Mouse (Mus musculus): Measurements from ENCODE around the gene Cstf1. TPM values are rescaled to one million over a fixed set of nuclear protein-coding genes. Genes with fewer than 3 reads are reported as not detected.

Cstf1 gene
- total and polyA plus RNA-seq, 2 experiments, result 10.9 to 30.8 TPM

GRCm38 (mm10) chr2:172346034-172346929 lies 24.2 kb upstream of the Cstf1 start:
- H3K4me1 ChIP-seq (ENCODE audit: control insufficient read depth, insufficient read depth, low read length), result peaks cover 43% of the 10 kb centered on the region
- H3K9ac ChIP-seq (ENCODE audit: low read depth, low read length), result peak overlapping the region; percentile 95
- H3K79me2 ChIP-seq (ENCODE audit: control insufficient read depth, insufficient read depth, low read length), result peaks cover 4% of the 10 kb centered on the region; the same call in 1 of the 2 replicates
- DNase-seq (ENCODE audit: extremely low read depth, low read depth, low spot score), result peak; percentile 74
- H3K27ac ChIP-seq (replicated peaks; ENCODE audit: insufficient read depth, low read depth, low read length), result peak overlapping the region; percentile 87
- peak overlapping the region; percentile 88 for H3K4me3 ChIP-seq (ENCODE audit: insufficient read depth, low read depth, low read length)
- WGBS, result 7% methylated on average over 31 of the region's 31 CpGs
- H3K27me3 ChIP-seq (ENCODE audit: control insufficient read depth, insufficient read depth, low read length), result no peaks in the 10 kb centered on the region
- TF ChIP-seq CTCF (IDR thresholded peaks at IDR 0.05; ENCODE audit: low read depth, low read length), result no peak
- TF ChIP-seq POLR2A (IDR thresholded peaks at IDR 0.05; ENCODE audit: extremely low read depth, insufficient read depth, low read length), result no peak
- no peaks in the 10 kb centered on the region for H3K36me3 ChIP-seq (ENCODE audit: control insufficient read depth, insufficient read depth, low read length)

- peaks cover 4% of the 10 kb centered on the region; the same call in 1 of the 2 replicates for H3K79me2 ChIP-seq (ENCODE audit: control insufficient read depth, insufficient read depth, low read length)
- H3K27me3 ChIP-seq (ENCODE audit: control insufficient read depth, insufficient read depth, low read length), result no peaks in the 10 kb centered on the region
- H3K9ac ChIP-seq (ENCODE audit: low read depth, low read length), result no peak overlapping the region
- 25% methylated on average over 8 of the region's 8 CpGs for WGBS
- peaks cover under 1% of the 10 kb centered on the region; the same call in 1 of the 2 replicates for H3K36me3 ChIP-seq (ENCODE audit: control insufficient read depth, insufficient read depth, low read length)
- peak overlapping the region; percentile 14; the same call in 1 of the 2 replicates for H3K27ac ChIP-seq (replicated peaks; ENCODE audit: insufficient read depth, low read depth, low read length)
- peak; percentile 37 for DNase-seq (ENCODE audit: extremely low read depth, low read depth, low spot score)
- TF ChIP-seq CTCF (IDR thresholded peaks at IDR 0.05; ENCODE audit: low read depth, low read length), result no peak
- no peak for TF ChIP-seq POLR2A (IDR thresholded peaks at IDR 0.05; ENCODE audit: extremely low read depth, insufficient read depth, low read length)
- peak overlapping the region; percentile 88; the same call in 1 of the 2 replicates for H3K4me3 ChIP-seq (ENCODE audit: insufficient read depth, low read depth, low read length)
- peaks cover 43% of the 10 kb centered on the region for H3K4me1 ChIP-seq (ENCODE audit: control insufficient read depth, insufficient read depth, low read length)
Measured at GRCm38 (mm10) chr2:172346933-172347611, 23.4 kb upstream of the Cstf1 start.

DNA sequence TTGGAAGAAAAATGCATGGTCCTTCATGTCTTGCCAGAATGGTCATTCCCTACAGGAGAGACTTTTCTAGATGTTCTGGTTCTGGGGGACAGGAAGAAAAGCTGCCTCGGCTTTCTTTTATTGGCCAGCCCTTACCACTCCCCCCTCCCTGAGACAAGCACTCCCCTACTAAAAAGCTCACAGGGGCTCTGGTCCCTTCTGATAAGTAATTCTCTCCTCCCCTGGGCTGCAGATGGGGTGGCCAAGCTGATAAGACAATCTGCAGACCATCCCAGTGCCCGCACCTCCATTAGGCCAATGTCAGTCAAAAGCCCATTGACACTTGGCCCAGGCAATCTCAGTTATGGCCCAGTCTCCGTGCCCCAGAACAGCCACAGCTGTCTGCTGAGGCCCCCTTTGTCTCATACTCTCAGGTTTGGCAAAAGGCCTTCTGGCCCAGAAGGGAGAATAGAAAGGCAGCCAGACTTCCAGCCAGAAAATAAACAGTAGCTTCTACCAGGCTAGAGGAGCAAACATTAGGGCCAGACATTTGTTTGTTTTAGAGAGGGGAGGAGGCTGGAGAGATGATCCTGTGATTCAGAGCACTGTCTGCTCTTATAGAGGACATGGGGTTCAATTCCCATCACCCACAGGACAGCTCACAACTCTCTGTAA lies 22.1 kb upstream of the Cstf1 start:
- no peak overlapping the region for H3K9ac ChIP-seq (ENCODE audit: low read depth, low read length)
- H3K27ac ChIP-seq (replicated peaks; ENCODE audit: insufficient read depth, low read depth, low read length), result peak overlapping the region; percentile 9; the same call in 1 of the 2 replicates
- H3K36me3 ChIP-seq (ENCODE audit: control insufficient read depth, insufficient read depth, low read length), result peaks cover 11% of the 10 kb centered on the region; the same call in 1 of the 2 replicates

DNA sequence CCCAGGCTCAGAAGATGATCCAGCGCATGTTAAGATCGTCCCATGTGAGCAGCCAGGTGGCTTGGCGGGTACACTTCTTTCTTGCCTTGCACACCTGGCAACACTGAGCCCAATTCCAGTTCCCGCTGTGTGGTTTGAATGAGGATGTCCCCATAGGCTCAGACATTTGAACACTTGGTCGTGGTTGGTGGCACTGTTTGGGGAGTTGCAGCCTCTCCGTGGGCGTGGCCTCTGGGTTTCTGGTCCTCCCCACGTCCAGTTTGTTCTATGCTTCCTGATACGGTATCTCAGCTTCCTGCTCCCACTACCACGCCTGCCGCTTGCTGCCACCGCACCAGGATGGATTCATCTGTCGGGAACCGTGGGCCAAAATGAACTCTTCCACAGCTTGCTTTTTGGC lies 20.7 kb upstream of the Cstf1 start:
- TF ChIP-seq CTCF (IDR thresholded peaks at IDR 0.05; ENCODE audit: low read depth, low read length), result no peak
- TF ChIP-seq POLR2A (IDR thresholded peaks at IDR 0.05; ENCODE audit: extremely low read depth, insufficient read depth, low read length), result no peak
- peak; percentile 83 for DNase-seq (ENCODE audit: extremely low read depth, low read depth, low spot score)
- Histone ChIP-seq H3K36me3 (ENCODE audit: control insufficient read depth, insufficient read depth, low read length) (peaks cover 11% of the 10 kb centered on the region; the same call in 1 of the 2 replicates), H3K79me2 (ENCODE audit: control insufficient read depth, insufficient read depth, low read length) (peaks cover 4% of the 10 kb centered on the region; the same call in 1 of the 2 replicates), H3K9ac (ENCODE audit: low read depth, low read length) (no peak overlapping the region), H3K27ac (replicated peaks; ENCODE audit: insufficient read depth, low read depth, low read length) (peak overlapping the region; percentile 84), H3K4me3 (ENCODE audit: insufficient read depth, low read depth, low read length) (no peak overlapping the region), H3K4me1 (ENCODE audit: control insufficient read depth, insufficient read depth, low read length) (peaks cover 41% of the 10 kb centered on the region), H3K27me3 (ENCODE audit: control insufficient read depth, insufficient read depth, low read length) (no peaks in the 10 kb centered on the region)
- WGBS, result 19% methylated on average over 14 of the region's 14 CpGs

More for the DNA sequence above, 22.1 kb upstream of the Cstf1 start:
- TF ChIP-seq CTCF (IDR thresholded peaks at IDR 0.05; ENCODE audit: low read depth, low read length) (no peak), POLR2A (IDR thresholded peaks at IDR 0.05; ENCODE audit: extremely low read depth, insufficient read depth, low read length) (no peak)
- peaks cover 4% of the 10 kb centered on the region; the same call in 1 of the 2 replicates for H3K79me2 ChIP-seq (ENCODE audit: control insufficient read depth, insufficient read depth, low read length)
- 10% methylated on average over 3 of the region's 3 CpGs for WGBS
- no peak overlapping the region for H3K4me3 ChIP-seq (ENCODE audit: insufficient read depth, low read depth, low read length)
- H3K4me1 ChIP-seq (ENCODE audit: control insufficient read depth, insufficient read depth, low read length), result peaks cover 43% of the 10 kb centered on the region
- peak; percentile 92 for DNase-seq (ENCODE audit: extremely low read depth, low read depth, low spot score)
- H3K27me3 ChIP-seq (ENCODE audit: control insufficient read depth, insufficient read depth, low read length), result no peaks in the 10 kb centered on the region

- H3K27ac ChIP-seq (replicated peaks; ENCODE audit: insufficient read depth, low read depth, low read length), result peak overlapping the region; percentile 84
- WGBS, result 20% methylated on average over 8 of the region's 8 CpGs
- no peaks in the 10 kb centered on the region for H3K27me3 ChIP-seq (ENCODE audit: control insufficient read depth, insufficient read depth, low read length)
- TF ChIP-seq POLR2A (IDR thresholded peaks at IDR 0.05; ENCODE audit: extremely low read depth, insufficient read depth, low read length) (no peak), CTCF (IDR thresholded peaks at IDR 0.05; ENCODE audit: low read depth, low read length) (no peak)
- peaks cover 4% of the 10 kb centered on the region; the same call in 1 of the 2 replicates for H3K79me2 ChIP-seq (ENCODE audit: control insufficient read depth, insufficient read depth, low read length)
- H3K4me1 ChIP-seq (ENCODE audit: control insufficient read depth, insufficient read depth, low read length), result peaks cover 40% of the 10 kb centered on the region
- peaks cover 11% of the 10 kb centered on the region; the same call in 1 of the 2 replicates for H3K36me3 ChIP-seq (ENCODE audit: control insufficient read depth, insufficient read depth, low read length)
- no peak overlapping the region for H3K4me3 ChIP-seq (ENCODE audit: insufficient read depth, low read depth, low read length)
- H3K9ac ChIP-seq (ENCODE audit: low read depth, low read length), result peak overlapping the region; percentile 13; the same call in 1 of the 2 replicates
- peak; percentile 91 for DNase-seq (ENCODE audit: extremely low read depth, low read depth, low spot score)
Measured at GRCm38 (mm10) chr2:172350773-172351172, 19.7 kb upstream of the Cstf1 start.

All from liver, adult 2 months (tissue).